Mouse (Mus musculus) mouse embryonic stem cell (cell line): ENCODE results near the gene Copg2.

Experiments used
- in situ Hi-C, 2 experiments: fragments of 300-500 bp; cut with MboI; formaldehyde crosslinking; loops; 1 replicate in 1 of 2; 3 replicates in 1 of 2; pipeline ENCODE4 v1.14.3; 2019 to 2020; ENCODE audit warnings: low sequenced_read_pairs in 2 of 2, low pct_unique_long_range_greater_than_20kb in 1 of 2, mixed read lengths in 1 of 2; ENCODE audit not compliant: unreplicated experiment in 1 of 2

Gene Copg2

GRCm38 (mm10) chr6:30896195-30896985, at the start of gene Copg2:
Copg2 (minus strand) TSS chr6:30896794.
- in situ Hi-C loops: no loop called here

GRCm38 (mm10) chr6:30939264-30939663, 42.7 kb upstream of the Copg2 start:
- in situ Hi-C loops: no loop called here

GRCm38 (mm10) chr6:30922821-30923220, 26.2 kb upstream of the Copg2 start:
- in situ Hi-C loops: no loop called here

- in situ Hi-C loops: no loop called here
Observed at GRCm38 (mm10) chr6:30921826-30922225, 25.2 kb upstream of the Copg2 start.

GRCm38 (mm10) chr6:30920834-30921675, 24.5 kb upstream of the Copg2 start:
- in situ Hi-C loops: no loop called here

- in situ Hi-C loops: no loop called here
Observed at GRCm38 (mm10) chr6:30915473-30915872, 18.9 kb upstream of the Copg2 start, which contains the start of gene Tsga13. Tsga13 (minus strand) TSS chr6:30915573.

GRCm38 (mm10) chr6:30907970-30908369, 11.4 kb upstream of the Copg2 start:
- in situ Hi-C loops: no loop called here

- in situ Hi-C loops: no loop called here
Observed at GRCm38 (mm10) chr6:30904911-30905310, 8.3 kb upstream of the Copg2 start.

- in situ Hi-C loops: no loop called here
Observed at GRCm38 (mm10) chr6:30904033-30904432, 7.4 kb upstream of the Copg2 start.

GRCm38 (mm10) chr6:30897520-30897919, 926 bp upstream of the Copg2 start:
- in situ Hi-C loops: no loop called here

GRCm38 (mm10) chr6:30896986-30897327, 363 bp upstream of the Copg2 start:
- in situ Hi-C loops: no loop called here

GRCm38 (mm10) chr6:30895819-30896194, 787 bp downstream of the Copg2 start:
- in situ Hi-C loops: no loop called here

GRCm38 (mm10) chr6:30893081-30893480, 3.5 kb downstream of the Copg2 start:
- in situ Hi-C loops: no loop called here

GRCm38 (mm10) chr6:30891761-30892160, 4.8 kb downstream of the Copg2 start:
- in situ Hi-C loops: no loop called here

- in situ Hi-C loops: no loop called here
Observed at GRCm38 (mm10) chr6:30884856-30885255, 11.7 kb downstream of the Copg2 start.

GRCm38 (mm10) chr6:30883491-30883890, 13.1 kb downstream of the Copg2 start:
- in situ Hi-C loops: no loop called here

- in situ Hi-C loops: no loop called here
Observed at GRCm38 (mm10) chr6:30876661-30877060, 19.9 kb downstream of the Copg2 start.

- in situ Hi-C loops: no loop called here
Observed at GRCm38 (mm10) chr6:30866501-30866900, 30.1 kb downstream of the Copg2 start.

GRCm38 (mm10) chr6:30865031-30865678, 31.4 kb downstream of the Copg2 start:
- in situ Hi-C loops: no loop called here
